7 mouse cellular contexts compared by ENCODE assay signal in the genomic region with DNA sequence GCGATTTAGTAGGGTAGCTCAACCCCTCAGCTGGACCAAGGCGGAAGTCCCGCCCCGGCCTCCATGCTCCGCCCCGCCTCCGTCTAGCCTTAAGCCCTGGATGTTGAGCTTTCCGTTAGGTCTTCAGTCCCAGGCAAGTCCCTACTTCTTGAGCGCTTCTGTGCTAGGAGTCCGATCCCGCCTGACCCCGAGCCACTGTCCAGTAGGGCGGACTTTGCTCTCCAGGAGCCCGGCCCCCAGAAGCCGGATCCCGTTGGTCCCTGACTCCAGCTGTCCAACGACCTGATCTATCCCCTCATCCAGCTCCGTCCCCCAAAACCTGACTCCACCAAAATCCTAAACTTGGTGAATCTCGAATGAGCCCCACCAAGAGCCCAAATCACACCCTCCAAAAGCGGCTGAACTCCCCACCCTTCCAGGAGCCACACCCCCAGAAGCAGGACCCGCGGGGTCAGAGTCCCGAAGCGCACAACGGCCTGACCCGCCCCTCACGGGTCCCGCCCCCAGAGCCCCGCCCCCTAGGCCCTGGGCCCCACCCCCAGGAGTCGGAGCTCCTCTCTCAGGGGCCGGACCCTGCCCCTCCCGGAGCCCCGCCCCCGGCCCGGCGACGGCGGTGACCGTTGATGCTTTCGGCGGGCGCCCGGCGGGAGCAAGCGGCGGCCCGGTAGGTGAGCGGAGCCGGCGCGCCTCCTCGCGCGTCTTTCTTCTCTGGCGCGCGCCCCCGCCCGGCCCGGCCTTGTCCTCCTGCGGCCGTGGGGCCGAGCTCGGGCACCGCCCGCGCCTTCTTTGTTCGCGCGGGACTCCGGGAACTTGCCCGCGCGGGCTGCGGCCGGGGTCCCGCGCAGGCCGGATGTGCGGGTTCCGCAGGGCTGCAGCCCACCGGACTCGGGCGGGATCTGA. TPM values are rescaled to one million over a fixed set of nuclear protein-coding genes. Genes with fewer than 3 reads are reported as not detected.
A peak's percentile ranks its signal among the peaks of the same experiment; 100 is the strongest.
DNase-seq lines count a peak whose midpoint lies in the region; ATAC-seq and TF ChIP-seq lines count a peak whose summit lies in the region.

A gene (plus strand): TSS at position 585 of the 900 bp plus-strand sequence.

- TF ChIP-seq CTCF in cortical plate, adult 2 months (IDR thresholded peaks at IDR 0.05; ENCODE audit: extremely low read depth, insufficient read depth, low read length): no peak

- peak; percentile 85 for DNase-seq in adipocyte (ENCODE audit: low spot score)
- DNase-seq in gastrocnemius, postnatal 14 days: peak; percentile 89
- DNase-seq in left cerebral cortex, postnatal 4 days: peak; percentile 89
- DNase-seq in midbrain, embryonic 11.5 days (ENCODE audit: low spot score, missing footprints): peak; percentile 99
- peak; percentile 50 for DNase-seq in skeletal muscle tissue, adult 2 months (ENCODE audit: low read depth, low spot score)

- no peak for TF ChIP-seq POLR2A in cortical plate, adult 2 months (IDR thresholded peaks at IDR 0.05; ENCODE audit: extremely low read depth, insufficient read depth, low read length)

- peak within 1 kb of the TSS; percentile 68 for H3K27ac ChIP-seq in cortical plate, adult 2 months (ENCODE audit: insufficient read depth, low read length)
- peak within 1 kb of the TSS; percentile 94 for H3K27ac ChIP-seq in midbrain, embryonic 11.5 days (ENCODE audit: low read depth, low read length)

- H3K9me3 ChIP-seq in midbrain, embryonic 11.5 days (ENCODE audit: control insufficient read depth, low read length): peaks cover 3% of the 10 kb centered on the region

- H3K4me3 ChIP-seq in cortical plate, adult 2 months (ENCODE audit: insufficient read depth, low read length): peak within 1 kb of the TSS; percentile 16
- peak within 1 kb of the TSS; percentile 76 for H3K4me3 ChIP-seq in midbrain, embryonic 11.5 days (ENCODE audit: low read depth, low read length)

- WGBS in midbrain, embryonic 11.5 days: under 1% methylated on average over 66 of the region's 84 CpGs

- no peaks in the 10 kb centered on the region for H3K27me3 ChIP-seq in midbrain, embryonic 11.5 days (ENCODE audit: control insufficient read depth, insufficient read depth, low read length)

- ATAC-seq in inflammation-experienced regulatory T-cells, adult 6 months: peak; percentile 71
- peak; percentile 94 for ATAC-seq in midbrain, embryonic 11.5 days (ENCODE audit: low FRiP score)

- H3K36me3 ChIP-seq in midbrain, embryonic 11.5 days (ENCODE audit: control insufficient read depth, insufficient read depth, low read length): no peaks in the 10 kb centered on the region; the same call in 1 of the 2 replicates

- H3K9ac ChIP-seq in midbrain, embryonic 11.5 days (ENCODE audit: low read length): peak within 1 kb of the TSS; percentile 95

- intact Hi-C loops in gastrocnemius, postnatal 14 days (cut with DNase I; ENCODE audit: low total_unique reads): no loop called here
- intact Hi-C loops in left cerebral cortex, postnatal 4 days (cut with DNase I): no loop called here

- peak within 1 kb of the TSS; percentile 85 for H3K4me2 ChIP-seq in midbrain, embryonic 11.5 days

- H3K4me1 ChIP-seq in cortical plate, adult 2 months (ENCODE audit: control insufficient read depth, insufficient read depth, low read length): no peaks in the 10 kb centered on the region
- peaks cover 20% of the 10 kb centered on the region for H3K4me1 ChIP-seq in midbrain, embryonic 11.5 days (ENCODE audit: control insufficient read depth, insufficient read depth, low read length)

RNA-seq across cellular contexts. Expression of the gene that starts here (rescaled TPM):
- polyA plus RNA-seq in cortical plate, adult 2 months (2012; rRNA removed): 35.4 and 40.9 TPM in 2 replicates
- 1 to 10 TPM; 7.1 to 8.6 TPM for total RNA-seq in gastrocnemius, postnatal 14 days (2021)
- polyA plus RNA-seq in inflammation-experienced regulatory T-cells, adult 6 months (2017; shearing (Covaris generic)): 10 to 100 TPM in 1 of 3 experiments, 1 to 10 TPM in 2; 5.4 to 10.7 (median 9.9) TPM
- total RNA-seq in left cerebral cortex, postnatal 4 days (2021): 10 to 100 TPM; 62.9 TPM
- 47.5 and 49.0 TPM in 2 replicates for polyA plus RNA-seq in midbrain, embryonic 11.5 days (2014; fragmentation: Nextera tagmentation; extraction: Ambion mirVana)

Comparison
In these comparisons a context has a peak if more than half of its experiments do, and no peak if none do; other contexts are left out.
1. Peak in every context shown above with its lines: DNase-seq, ATAC-seq, H3K4me3 ChIP-seq and H3K27ac ChIP-seq.
2. RNA of the gene that starts here (total RNA-seq): 62.9 TPM in left cerebral cortex, postnatal 4 days; 7.1 to 8.6 TPM in gastrocnemius, postnatal 14 days; every median in the first group is over 4 times any median in the second.